Mouse (Mus musculus) hematopoietic stem cell, adult 5-6 weeks (primary cell): ENCODE results near the gene Mansc4. TPM values are rescaled to one million over a fixed set of nuclear protein-coding genes. Genes with fewer than 3 reads are reported as not detected.
A peak's percentile ranks its signal among the peaks of the same experiment; 100 is the strongest.

Source experiments
- ATAC-seq, 2 experiments: fragments of 125-278 bp in 1 of 2; replicated peaks in 1 of 2; 2 replicates each; pipeline ENCODE4 v1.8.0; 2016 to 2017; ENCODE audit warnings: inconsistent platforms in 2 of 2, mild to moderate bottlenecking in 2 of 2, moderate number of reproducible peaks in 2 of 2, low read depth in 1 of 2, moderate TSS enrichment in 1 of 2; ENCODE audit not compliant: low FRiP score in 2 of 2, poor library complexity in 2 of 2, severe bottlenecking in 2 of 2, insufficient read depth in 1 of 2, low TSS enrichment in 1 of 2
- total RNA-seq: library from RNA; stranded (forward); fragments of 172-1452, 232-1000 nt; gene quantifications from 2 replicates; pipeline ENCODE4 v1.2.3, GENCODE M21; 2017

Mansc4 gene
- total RNA-seq: not detected in 2 replicates

DNA sequence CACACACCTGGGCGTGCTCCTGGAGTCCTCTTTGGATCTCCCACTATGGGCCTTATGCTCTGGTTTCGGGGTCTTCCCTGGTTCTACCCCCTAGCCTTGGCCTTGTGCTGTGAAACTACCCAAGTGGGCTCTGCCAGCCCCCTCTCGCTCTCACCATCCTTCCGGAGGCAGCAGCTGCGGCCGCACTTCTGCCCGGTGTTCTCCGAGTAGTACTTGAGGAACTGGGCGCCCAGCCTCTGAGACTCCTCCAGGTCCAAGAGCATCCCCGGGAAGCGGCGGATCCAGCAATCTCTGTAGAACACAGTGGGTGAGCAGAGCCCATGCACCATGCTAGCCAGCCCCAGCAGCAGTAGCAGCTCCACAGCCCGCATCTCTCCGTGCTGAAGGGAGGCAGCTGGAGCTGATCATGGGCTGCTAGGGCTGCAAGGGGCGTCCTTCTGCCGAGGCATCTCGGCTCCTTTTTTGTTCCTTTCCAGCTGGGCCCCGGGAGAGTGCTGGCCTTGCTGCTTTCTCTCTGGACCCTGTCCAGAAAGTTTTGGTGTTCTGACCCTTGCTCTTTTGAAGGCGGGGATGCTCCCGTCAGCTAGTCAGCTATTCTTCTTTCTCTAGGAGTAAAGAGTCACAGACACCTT, at the start of gene Mansc4:
Mansc4 (minus strand) TSS at position 439 of the 632 bp plus-strand sequence.
- peak; percentile 38 to 57; a peak in 3 of 4 replicates for ATAC-seq

- ATAC-seq: no peak
Measured at GRCm38 (mm10) chr6:147127239-147127638, 40.4 kb upstream of the Mansc4 start.

- ATAC-seq: no peak
Measured at GRCm38 (mm10) chr6:147121320-147121719, 34.5 kb upstream of the Mansc4 start.

DNA sequence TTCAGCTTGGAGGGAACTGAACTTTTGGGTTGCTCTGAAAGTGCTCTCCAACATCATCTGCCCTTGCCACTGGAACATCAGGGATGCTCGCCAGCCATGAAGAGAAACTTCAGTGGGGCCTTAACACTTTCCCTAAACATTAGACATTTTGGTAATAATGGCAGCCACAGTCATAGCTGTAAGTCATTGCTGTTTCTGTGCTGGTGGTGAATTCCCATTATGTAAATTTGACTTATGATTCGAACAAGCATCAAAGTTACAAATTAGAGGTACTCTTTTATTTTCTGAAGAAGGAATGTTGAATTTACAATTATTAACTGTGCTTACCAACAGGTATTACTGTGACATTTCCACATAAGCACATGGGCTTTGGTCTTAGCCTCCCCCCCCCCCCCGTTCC, 31.4 kb upstream of the Mansc4 start:
- ATAC-seq: no peak

- ATAC-seq: no peak
Measured at GRCm38 (mm10) chr6:147117764-147118163, 30.9 kb upstream of the Mansc4 start.

GRCm38 (mm10) chr6:147116579-147116978, 29.7 kb upstream of the Mansc4 start:
- peak; percentile 76 to 85 for ATAC-seq

GRCm38 (mm10) chr6:147109283-147109682, 22.5 kb upstream of the Mansc4 start:
- ATAC-seq: no peak

GRCm38 (mm10) chr6:147106716-147107115, 19.9 kb upstream of the Mansc4 start:
- no peak for ATAC-seq

DNA sequence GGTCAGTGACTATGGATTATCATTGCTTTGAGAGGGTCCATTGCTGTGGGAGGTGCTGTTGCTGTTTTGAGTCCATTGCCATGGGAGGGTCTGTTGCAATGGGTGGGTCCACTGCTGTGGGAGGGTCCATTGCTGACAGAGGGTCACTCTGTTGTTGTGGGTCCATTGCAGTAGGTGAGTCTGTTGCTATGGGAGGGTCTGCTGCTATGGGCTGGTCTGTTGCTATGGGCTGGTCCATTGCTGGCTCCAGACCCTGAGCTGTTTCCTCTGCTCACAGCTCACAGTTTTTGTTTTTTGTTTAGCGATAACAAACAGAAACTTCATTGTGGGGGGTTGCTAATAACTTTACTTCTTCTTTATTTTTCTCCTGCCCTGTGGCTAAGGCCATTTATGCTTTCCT, 18.7 kb upstream of the Mansc4 start:
- no peak for ATAC-seq

- no peak for ATAC-seq
Measured at GRCm38 (mm10) chr6:147102293-147102692, 15.5 kb upstream of the Mansc4 start.

- ATAC-seq: peak; percentile 67 to 83
Measured at GRCm38 (mm10) chr6:147099458-147100277, 12.8 kb upstream of the Mansc4 start.

DNA sequence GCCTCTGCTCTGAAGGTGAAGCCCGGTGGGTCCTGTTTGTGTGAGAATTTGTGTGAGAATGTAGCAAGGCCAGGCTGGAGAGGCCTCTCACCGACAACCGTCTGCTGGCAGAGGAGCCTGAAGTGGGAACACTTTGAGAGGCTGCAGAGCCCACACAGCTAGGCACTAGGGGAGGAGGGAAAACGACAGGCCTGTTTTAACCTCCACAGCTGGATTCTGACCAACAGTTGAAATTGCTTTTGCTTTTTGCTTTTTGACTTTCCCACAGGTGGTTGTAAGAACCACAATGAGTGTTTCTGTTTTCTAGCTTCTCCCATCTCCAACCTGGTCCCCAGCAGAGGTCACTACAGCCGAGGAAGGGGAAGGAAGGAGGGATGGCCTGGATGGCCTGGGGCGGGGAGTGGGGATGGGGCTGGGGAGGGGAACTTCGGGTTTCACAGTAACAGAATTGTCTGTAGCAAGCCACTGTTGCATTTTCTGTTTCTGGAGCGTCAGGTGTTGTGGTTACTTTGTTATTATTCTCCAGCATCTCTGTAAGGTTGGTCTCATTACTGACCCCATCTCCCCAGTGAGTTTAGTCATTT, 10.6 kb upstream of the Mansc4 start:
- 0 out of 4 replicates have a peak, but pooled peaks of 1 of the 2 experiments have one; percentile 12 for ATAC-seq

GRCm38 (mm10) chr6:147096934-147097333, 10.1 kb upstream of the Mansc4 start:
- no peak for ATAC-seq

GRCm38 (mm10) chr6:147096109-147096508, 9.3 kb upstream of the Mansc4 start:
- ATAC-seq: no peak

GRCm38 (mm10) chr6:147094771-147095170, 7.9 kb upstream of the Mansc4 start:
- no peak for ATAC-seq

DNA sequence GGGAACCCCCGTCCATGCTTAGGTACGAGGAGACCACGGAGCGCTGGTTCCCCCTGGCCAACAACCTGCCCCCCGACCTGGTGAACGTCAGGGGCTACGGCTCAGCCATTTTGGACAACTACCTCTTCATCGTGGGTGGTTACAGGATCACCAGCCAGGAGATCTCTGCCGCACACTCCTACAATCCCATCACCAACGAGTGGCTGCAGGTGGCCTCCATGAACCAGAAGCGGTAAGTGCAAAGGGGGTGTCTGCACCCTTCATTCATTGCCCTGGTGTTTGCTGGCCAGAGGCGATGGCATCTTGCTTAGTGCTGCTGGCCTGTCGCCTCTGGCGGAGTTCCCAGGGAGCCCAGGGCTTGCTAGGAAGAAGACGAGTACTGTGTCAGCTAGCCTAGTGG, 5.3 kb upstream of the Mansc4 start:
- peak; percentile 14 to 23; a peak in 1 of 4 replicates for ATAC-seq

DNA sequence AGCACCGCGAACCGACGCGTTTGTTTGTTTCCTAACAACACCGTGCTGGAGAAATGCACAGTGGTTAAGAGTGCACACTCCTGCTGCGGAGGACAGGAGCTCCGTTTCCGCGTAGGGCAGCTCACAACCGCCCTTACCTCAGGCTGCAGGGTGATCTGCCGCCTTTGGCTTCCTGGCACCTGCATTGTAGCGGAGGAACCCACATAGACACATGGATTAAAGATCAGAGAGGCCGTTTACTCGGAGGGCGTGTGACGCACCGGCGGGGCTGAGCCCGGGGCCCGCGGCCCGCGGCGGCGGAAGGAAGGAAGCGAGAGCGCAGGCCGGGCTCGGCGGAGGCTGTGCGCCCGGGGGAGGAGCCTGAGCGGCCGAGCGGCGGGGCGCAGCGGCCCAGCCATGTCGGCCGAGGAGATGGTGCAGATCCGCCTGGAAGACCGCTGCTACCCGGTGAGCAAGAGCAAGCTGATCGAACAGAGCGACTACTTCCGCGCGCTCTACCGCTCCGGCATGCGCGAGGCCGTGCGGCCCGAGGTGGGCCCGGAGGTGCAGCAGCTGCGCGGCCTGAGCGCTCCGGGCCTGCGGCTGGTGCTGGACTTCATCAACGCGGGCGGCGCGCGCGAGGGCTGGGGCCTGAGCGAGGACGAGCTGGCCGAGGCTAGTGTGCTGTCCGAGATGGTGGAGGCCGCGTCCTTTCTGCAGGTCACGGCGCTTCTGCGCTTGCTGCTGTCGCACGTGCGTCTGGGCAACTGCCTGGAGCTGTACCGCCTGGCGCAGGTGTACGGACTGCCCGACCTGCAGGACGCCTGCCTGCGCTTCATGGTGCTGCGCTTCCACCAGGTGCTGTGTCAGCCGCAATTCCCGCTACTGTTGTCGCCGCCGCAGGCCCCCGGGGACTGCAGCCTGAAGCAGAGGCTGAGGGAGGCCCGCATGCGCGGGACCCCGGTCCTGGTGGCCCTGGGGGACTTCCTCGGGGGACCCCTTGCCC, 4.6 kb upstream of the Mansc4 start, which contains the start of gene Klhl42:
Klhl42 (plus strand) TSS at position 244 of the 985 bp plus-strand sequence.
- ATAC-seq: peak; percentile 65 to 83
